Mouse (Mus musculus) limb, embryonic 11.5 days (tissue): ENCODE data around the gene Itgb1bp2. TPM values are rescaled to one million over a fixed set of nuclear protein-coding genes. Genes with fewer than 3 reads are reported as not detected.

Experiments
- polyA plus RNA-seq: library from polyadenylated mRNA; unstranded; fragments of >200 nt; fragmentation: Nextera tagmentation; extraction: Ambion mirVana; gene quantifications from 2 replicates; pipeline ENCODE4 v1.2.1, GENCODE M21; 2014

The Itgb1bp2 gene
- polyA plus RNA-seq, 1 experiment from 2014 or later = 2.4 TPM

Other genes starting within 250 kb of the Itgb1bp2 start
- gene Snx12, start 226.5 kb upstream of the Itgb1bp2 start, polyA plus RNA-seq = 51.2 and 52.1 TPM in 2 replicates
- 7.3 and 8.8 TPM in 2 replicates for gene Foxo4, start 194.6 kb upstream of the Itgb1bp2 start, polyA plus RNA-seq
- not detected in 2 replicates for gene Gm614, start 185.1 kb upstream of the Itgb1bp2 start, polyA plus RNA-seq
- 4.4 and 4.6 TPM in 2 replicates for gene Il2rg, start 180.8 kb upstream of the Itgb1bp2 start, polyA plus RNA-seq
- not detected in 2 replicates for gene Gm20489, start 180.1 kb upstream of the Itgb1bp2 start, polyA plus RNA-seq
- gene Med12, start 175.1 kb upstream of the Itgb1bp2 start, polyA plus RNA-seq = 57.6 and 58.2 TPM in 2 replicates
- gene Nlgn3, start 149.9 kb upstream of the Itgb1bp2 start, polyA plus RNA-seq = 11.3 and 12.3 TPM in 2 replicates
- not detected in 2 replicates for gene Gjb1, start 72.7 kb upstream of the Itgb1bp2 start, polyA plus RNA-seq
- 27.4 and 29.5 TPM in 2 replicates for gene Zmym3, start 28.2 kb upstream of the Itgb1bp2 start, polyA plus RNA-seq
- 639 and 680 TPM in 2 replicates for gene Nono, start 19.8 kb upstream of the Itgb1bp2 start, polyA plus RNA-seq
- gene Taf1, start 83.6 kb downstream of the Itgb1bp2 start, polyA plus RNA-seq = 21.3 and 28.7 TPM in 2 replicates
- 215 and 218 TPM in 2 replicates for gene Ogt, start 191.0 kb downstream of the Itgb1bp2 start, polyA plus RNA-seq